Mouse (Mus musculus) lung, adult 2 months (tissue): ENCODE data around the gene Rnasek. TPM values are rescaled to one million over a fixed set of nuclear protein-coding genes. Genes with fewer than 3 reads are reported as not detected.

Experiments
- DNase-seq: peaks from one replicate; pipeline ENCODE4 v3.0.0; 2022
- H3K4me1 ChIP-seq: fragments of 200-500 bp; 2 replicates; pipeline ENCODE4 v1.6.1; 2011; ENCODE audit warnings: low read length; ENCODE audit not compliant: control insufficient read depth, insufficient read depth
- H3K4me3 ChIP-seq: fragments of 200-500 bp; replicated peaks from 2 replicates; pipeline ENCODE3; 2011; ENCODE audit warnings: low read depth, mild to moderate bottlenecking, control low read depth, low read length; ENCODE audit errors: extremely low read depth
- CTCF ChIP-seq: fragments of 200-500 bp; IDR thresholded peaks from 2 replicates; pipeline ENCODE4 v1.5.1; 2011; ENCODE audit warnings: mild to moderate bottlenecking, low read length, control low read depth; ENCODE audit not compliant: insufficient read depth
- POLR2A ChIP-seq: fragments of 200-500 bp; IDR thresholded peaks from 2 replicates; pipeline ENCODE4 v1.6.1; 2011; ENCODE audit warnings: low read depth, mild to moderate bottlenecking, control low read depth, low read length, borderline replicate concordance; ENCODE audit errors: extremely low read depth
- WGBS: fragments of 180-500 bp; shearing (Covaris S2); methylation state at CpG from one replicate; pipeline ENCODE4 v1.1.7; 2018; 5-methylcytosine and 5-hydroxymethylcytosine counted together
- polyA plus RNA-seq: library from polyadenylated mRNA; depleted of rRNA; stranded (reverse); fragments of >200 nt; gene quantifications from 2 replicates; pipeline ENCODE4 v1.2.3, GENCODE M21; 2012; rRNA removed

The Rnasek gene
- 143 and 168 TPM in 2 replicates for polyA plus RNA-seq

DNA sequence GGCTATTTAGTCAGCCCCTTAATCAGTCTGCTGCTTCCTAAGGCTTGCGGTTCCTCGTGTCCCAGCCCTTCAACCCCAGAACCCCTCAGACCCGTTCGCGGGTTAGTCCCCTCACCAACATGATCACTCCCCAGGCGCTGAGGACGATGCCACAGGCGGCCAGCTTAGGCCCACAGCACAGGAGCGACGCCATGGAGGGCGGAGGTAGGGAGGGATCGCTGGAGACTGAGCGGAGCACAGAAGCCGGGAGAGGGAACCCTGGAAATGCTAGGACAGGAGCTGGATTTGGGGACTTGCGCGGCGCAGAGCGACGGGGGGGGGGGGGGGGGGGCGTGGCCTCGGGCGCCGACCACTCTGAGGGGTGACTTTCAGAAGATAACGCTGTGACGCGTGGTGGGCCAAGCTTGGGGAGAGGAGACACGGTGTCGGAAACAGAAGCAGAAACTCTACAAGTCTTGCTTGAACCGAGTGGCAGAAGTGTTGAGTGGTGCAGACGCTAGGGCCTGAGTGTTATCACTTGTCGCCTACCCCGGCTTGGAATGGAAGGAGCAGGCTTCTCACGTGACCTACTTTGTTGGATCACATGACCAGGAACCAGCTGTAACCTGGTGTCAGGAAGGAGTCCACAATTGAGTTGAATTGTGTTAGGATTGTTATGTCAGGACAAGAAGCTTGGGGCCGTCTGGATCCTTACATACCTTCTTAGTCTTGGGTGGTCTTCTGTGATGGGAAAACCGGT, at the start of gene Rnasek, which contains the start of gene Gm21988:
TSS of gene Rnasek (minus strand) at position 302 of the 739 bp plus-strand sequence.
TSS of gene Gm21988 (minus strand) at position 290 of the 739 bp plus-strand sequence.
- peaks cover 7% of the 10 kb centered on the region; the same call in 1 of the 2 replicates for H3K4me1 ChIP-seq
- DNase-seq: peak; percentile 91
- WGBS: under 1% methylated on average over 32 of the region's 35 CpGs
- H3K4me3 ChIP-seq: peak within 1 kb of the TSS; percentile 97
- TF ChIP-seq CTCF (no peak), POLR2A (peak; percentile 83; the same call in 1 of the 2 replicates)

DNA sequence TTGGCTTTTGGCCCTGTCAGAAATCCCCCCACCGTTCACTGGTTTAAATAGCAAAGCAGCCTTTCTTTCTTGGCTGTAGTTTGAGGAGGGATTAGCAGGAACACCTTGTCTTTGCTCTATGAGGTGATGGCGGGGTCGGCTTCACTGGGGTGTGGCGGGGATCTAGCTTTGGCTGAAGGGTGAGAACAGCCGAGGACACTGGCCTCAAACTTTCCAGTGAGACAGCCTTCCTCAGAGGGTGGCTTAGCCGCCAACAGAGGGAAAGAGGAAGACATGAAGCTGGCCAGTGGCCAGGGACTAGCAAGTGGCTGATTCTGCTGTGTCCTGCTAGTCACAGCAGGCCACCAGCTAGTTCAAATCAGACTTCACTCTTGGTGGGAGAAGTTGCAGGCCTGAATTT, 49.6 kb upstream of the Rnasek start:
- TF ChIP-seq CTCF (no peak), POLR2A (no peak)
- no peak for DNase-seq
- Histone ChIP-seq H3K4me3 (no peak overlapping the region), H3K4me1 (no peaks in the 10 kb centered on the region)
- WGBS: 35% methylated on average over 6 of the region's 6 CpGs

DNA sequence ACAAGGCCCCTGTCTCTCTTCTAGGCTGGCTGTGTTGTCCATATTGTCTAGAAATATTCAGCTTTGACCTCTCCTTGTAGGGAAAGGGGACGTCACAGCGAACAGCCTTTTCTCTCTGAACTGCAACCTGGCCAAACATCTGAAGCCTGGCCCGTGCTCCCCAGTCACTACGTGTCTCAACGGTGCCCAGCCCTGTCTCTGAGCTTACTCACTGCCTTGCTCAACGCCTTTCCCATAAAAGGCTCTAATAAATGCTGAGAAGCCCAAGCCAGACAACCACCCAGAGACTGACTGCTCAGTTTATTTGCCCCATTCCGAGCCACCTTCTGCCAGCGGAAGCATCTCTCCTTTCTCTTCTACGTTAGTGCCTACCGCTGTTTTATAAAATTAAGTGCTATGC, 48.5 kb upstream of the Rnasek start:
- no peak for DNase-seq
- TF ChIP-seq POLR2A (no peak), CTCF (no peak)
- H3K4me1 ChIP-seq: no peaks in the 10 kb centered on the region
- no peak overlapping the region for H3K4me3 ChIP-seq
- WGBS: 80% methylated on average over 10 of the region's 10 CpGs

DNA sequence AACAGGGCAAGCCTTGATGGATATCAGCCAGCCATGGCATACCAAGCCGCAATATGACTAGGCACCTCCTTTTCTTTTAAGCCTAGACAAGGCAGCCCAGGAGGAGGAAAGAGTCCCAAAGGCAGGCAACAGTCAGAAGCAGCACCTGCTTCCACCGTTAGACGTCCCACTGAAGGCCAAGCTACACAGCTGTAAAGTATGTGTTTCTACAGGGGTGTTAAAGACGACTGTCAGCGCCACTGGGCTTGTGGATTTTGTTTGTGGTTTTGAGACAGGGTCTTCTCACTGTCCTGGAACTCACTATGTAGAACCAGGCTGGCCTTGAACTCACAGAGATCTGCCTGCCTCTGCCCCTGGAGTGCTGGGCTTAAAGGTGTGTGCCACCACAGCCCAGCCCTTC, 46.0 kb upstream of the Rnasek start:
- H3K4me3 ChIP-seq: no peak overlapping the region

GRCm38 (mm10) chr11:70284757-70285156, 45.1 kb upstream of the Rnasek start:
- WGBS: 45% methylated on average over 3 of the region's 3 CpGs
- H3K4me1 ChIP-seq: peaks cover 8% of the 10 kb centered on the region
- H3K4me3 ChIP-seq: no peak overlapping the region
- no peak for DNase-seq
- no peak for TF ChIP-seq CTCF
- TF ChIP-seq POLR2A: no peak

More for the DNA sequence above, 46.0 kb upstream of the Rnasek start:
- TF ChIP-seq CTCF: no peak
- no peak for TF ChIP-seq POLR2A
- peaks cover under 1% of the 10 kb centered on the region; the same call in 1 of the 2 replicates for H3K4me1 ChIP-seq
- WGBS: 66% methylated on average over 5 of the region's 5 CpGs
- no peak for DNase-seq

DNA sequence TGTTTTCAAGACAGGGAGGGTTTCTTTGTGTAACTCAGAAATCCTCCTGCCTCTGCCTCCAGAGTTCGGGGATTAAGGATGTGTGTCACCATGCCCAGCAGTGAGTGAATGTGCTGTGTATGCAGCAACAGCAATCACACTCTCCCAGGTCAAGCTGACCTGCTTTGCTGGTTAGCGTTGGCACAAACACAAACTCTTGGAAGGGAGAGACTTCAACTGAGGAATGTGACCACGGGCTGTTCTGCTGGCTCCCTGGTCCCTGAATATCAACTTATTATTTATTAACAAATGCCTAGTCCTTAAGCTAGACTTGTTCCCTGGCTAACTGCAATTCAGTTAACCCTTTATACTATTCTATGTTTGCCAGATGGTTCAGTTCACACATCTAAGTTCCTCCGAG, 44.0 kb upstream of the Rnasek start:
- DNase-seq: no peak
- H3K4me1 ChIP-seq: peaks cover 9% of the 10 kb centered on the region
- TF ChIP-seq CTCF (no peak), POLR2A (no peak)
- WGBS: 63% methylated on average over 4 of the region's 4 CpGs
- H3K4me3 ChIP-seq: no peak overlapping the region

DNA sequence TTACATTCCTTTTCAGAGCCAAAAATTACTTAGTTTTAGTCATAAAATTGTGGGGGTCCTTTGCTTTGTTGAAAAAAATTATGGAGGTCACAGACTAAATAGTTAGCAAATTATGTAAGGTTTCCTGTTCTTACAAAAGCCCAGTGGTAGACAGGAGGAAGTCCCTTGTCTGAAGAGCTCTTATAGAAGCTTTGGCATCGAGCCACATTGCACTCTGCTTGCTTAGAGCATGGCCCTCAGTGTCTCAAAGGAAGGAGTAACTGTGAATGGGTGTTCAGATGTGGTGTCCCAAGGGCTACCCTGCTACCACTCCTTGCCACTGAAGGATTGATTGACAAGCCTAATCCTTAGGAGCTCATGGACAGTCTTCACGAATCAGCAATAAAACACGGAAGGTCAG, 40.8 kb upstream of the Rnasek start:
- WGBS: 29% methylated on average over 3 of the region's 3 CpGs
- Histone ChIP-seq H3K4me1 (peaks cover 9% of the 10 kb centered on the region), H3K4me3 (no peak overlapping the region)
- DNase-seq: peak; percentile 46
- TF ChIP-seq CTCF (no peak), POLR2A (no peak)

DNA sequence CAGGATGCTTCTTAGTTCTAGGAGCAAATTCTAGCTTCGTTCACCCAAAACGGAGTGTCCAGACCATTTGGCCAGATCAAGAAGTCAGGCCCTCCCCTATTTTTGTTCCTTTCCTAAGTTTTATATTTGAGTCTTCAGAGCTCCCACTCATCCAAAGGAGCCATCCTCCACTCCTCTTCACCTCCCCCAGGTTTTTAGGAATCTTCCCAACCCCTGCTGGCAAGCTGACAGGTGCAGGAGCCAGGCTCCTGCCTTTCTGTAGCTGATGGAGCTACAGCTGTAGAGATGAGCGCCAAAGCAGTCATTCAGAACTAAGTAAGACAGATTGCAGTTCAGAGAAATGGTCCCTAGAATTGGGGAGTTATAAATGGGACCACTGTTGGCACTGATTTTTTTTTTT, 39.3 kb upstream of the Rnasek start:
- TF ChIP-seq POLR2A (no peak), CTCF (no peak)
- Histone ChIP-seq H3K4me1 (peaks cover 9% of the 10 kb centered on the region), H3K4me3 (no peak overlapping the region)
- DNase-seq: no peak
- 86% methylated on average over 3 of the region's 3 CpGs for WGBS

GRCm38 (mm10) chr11:70271641-70272040, 32.0 kb upstream of the Rnasek start:
- 71% methylated on average over 7 of the region's 7 CpGs for WGBS
- no peak for TF ChIP-seq POLR2A
- TF ChIP-seq CTCF: no peak
- Histone ChIP-seq H3K4me1 (0 out of 2 replicates have a peak, but pooled peaks cover 2% of the 10 kb centered on the region), H3K4me3 (no peak overlapping the region)
- DNase-seq: no peak

DNA sequence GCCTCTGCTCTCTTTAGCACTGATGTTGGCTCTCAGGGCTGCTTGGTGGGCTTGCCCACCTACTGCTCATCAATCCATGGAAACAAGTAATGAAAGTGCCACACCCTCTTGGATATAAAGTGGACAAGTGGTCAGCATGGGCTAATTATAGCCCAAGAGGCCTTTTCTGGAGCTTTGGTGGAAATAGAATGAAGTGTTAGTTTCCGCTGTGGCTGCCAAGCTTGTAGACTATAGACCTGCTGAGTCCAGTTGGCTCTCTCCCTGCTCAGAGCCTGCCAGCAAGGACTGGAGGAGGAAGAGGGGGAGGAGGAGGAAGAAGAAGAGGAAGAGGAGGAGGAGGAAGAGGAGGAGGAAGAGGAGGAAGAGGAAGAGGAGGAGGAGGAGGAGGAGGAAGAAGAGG, 26.8 kb upstream of the Rnasek start:
- 31% methylated on average over 1 of the region's 1 CpGs for WGBS
- H3K4me3 ChIP-seq: no peak overlapping the region
- TF ChIP-seq POLR2A (no peak), CTCF (no peak)
- no peak for DNase-seq
- peaks cover 4% of the 10 kb centered on the region; the same call in 1 of the 2 replicates for H3K4me1 ChIP-seq
